Mouse (Mus musculus) thymus, adult 2 months (tissue): Measurements from ENCODE around the gene Heg1.

Experiments used
- CTCF ChIP-seq: fragments of 200-500 bp; IDR thresholded peaks from 2 replicates; pipeline ENCODE4 v1.5.1; 2012; ENCODE audit warnings: mild to moderate bottlenecking, control low read depth, low read length, moderate library complexity, borderline replicate concordance; ENCODE audit not compliant: control insufficient read depth, poor library complexity, insufficient read depth; ENCODE audit errors: extremely low read depth
- POLR2A ChIP-seq: fragments of 200-500 bp; IDR thresholded peaks from 2 replicates; pipeline ENCODE4 v1.6.1; 2012; ENCODE audit warnings: mild to moderate bottlenecking, low read length, control low read depth, moderate library complexity; ENCODE audit not compliant: control insufficient read depth, poor library complexity, insufficient read depth; ENCODE audit errors: extremely low read depth

GRCm38 (mm10) chr16:33742233-33742632 lies 58.1 kb downstream of the Heg1 start:
- TF ChIP-seq CTCF (no peak), POLR2A (no peak)
